Mouse (Mus musculus) G1E (cell line): ENCODE results near the gene Spink4. TPM values are rescaled to one million over a fixed set of nuclear protein-coding genes. Genes with fewer than 3 reads are reported as not detected.

Experiments
- ATAC-seq: 2 replicates; pipeline ENCODE4 v1.8.0; 2016; ENCODE audit warnings: mild to moderate bottlenecking; ENCODE audit not compliant: insufficient number of reproducible peaks, poor library complexity, low FRiP score, severe bottlenecking; ENCODE audit errors: extremely low read depth
- DNase-seq: peaks from one replicate; pipeline ENCODE4 v3.0.0; 2012; ENCODE audit warnings: low spot score
- H3K27me3 ChIP-seq: 2 replicates; pipeline ENCODE4 v1.6.1; 2012; ENCODE audit warnings: mild to moderate bottlenecking, low read length, inconsistent platforms; ENCODE audit not compliant: insufficient read depth
- H3K36me3 ChIP-seq: replicated peaks from 2 replicates; pipeline ENCODE3; 2012; ENCODE audit warnings: mild to moderate bottlenecking, inconsistent platforms
- H3K4me1 ChIP-seq: 2 replicates; pipeline ENCODE4 v1.6.1; 2012; ENCODE audit warnings: low read depth, low read length, inconsistent platforms, mixed read lengths; ENCODE audit not compliant: insufficient read depth
- H3K4me3 ChIP-seq: 2 replicates; pipeline ENCODE4 v1.5.1; 2012; ENCODE audit warnings: low read depth, mild to moderate bottlenecking, inconsistent platforms, low read length, moderate library complexity, mixed read lengths
- H3K9me3 ChIP-seq: replicated peaks from 2 replicates; pipeline ENCODE4 v1.6.1; 2012; ENCODE audit warnings: inconsistent platforms
- CTCF ChIP-seq: IDR thresholded peaks from 2 replicates; pipeline ENCODE4 v1.5.1; 2012; ENCODE audit warnings: low read depth, low read length, inconsistent platforms, mixed read lengths
- GATA1 ChIP-seq: IDR thresholded peaks from 2 replicates; pipeline ENCODE4 v1.6.1; 2012; ENCODE audit warnings: borderline replicate concordance, low read length, inconsistent platforms, mixed read lengths
- GATA2 ChIP-seq: IDR thresholded peaks from 2 replicates; pipeline ENCODE4 v1.6.1; 2012; ENCODE audit warnings: low read depth, low read length, inconsistent platforms, borderline replicate concordance
- POLR2AphosphoS5 ChIP-seq: IDR thresholded peaks from 2 replicates; pipeline ENCODE4 v1.6.1; 2012; ENCODE audit warnings: low read depth, low read length, inconsistent platforms; ENCODE audit not compliant: insufficient replicate concordance
- TAL1 ChIP-seq: conservative IDR thresholded peaks from 2 replicates; pipeline ENCODE4 v1.6.1; 2012; ENCODE audit warnings: low read depth, low read length, inconsistent platforms, mixed read lengths
- polyA plus RNA-seq: library from polyadenylated mRNA; stranded (reverse); fragments of >175 nt; gene quantifications from 2 replicates; pipeline ENCODE4 v1.2.3, GENCODE M21; 2012
- total RNA-seq, 2 experiments: library from RNA; stranded (forward) in 1 of 2; stranded (reverse) in 1 of 2; fragments of 200-1000 nt in 1 of 2; fragments of >200 nt in 1 of 2; fragmentation: Nextera tagmentation in 1 of 2; gene quantifications; 2 replicates each; pipeline ENCODE4 v1.2.3; 2014 to 2017

The Spink4 gene
- total and polyA plus RNA-seq, 3 experiments, result not detected

- Histone ChIP-seq H3K4me1 (peaks cover 13% of the 10 kb centered on the region), H3K4me3 (no peak overlapping the region), H3K27me3 (peaks cover 49% of the 10 kb centered on the region), H3K36me3 (no peaks in the 10 kb centered on the region), H3K9me3 (no peaks in the 10 kb centered on the region)
- DNase-seq (no peak), ATAC-seq (no peak)
- TF ChIP-seq GATA2, result no peak
Measured at GRCm38 (mm10) chr4:40875842-40876241, 44.0 kb upstream of the Spink4 start.

GRCm38 (mm10) chr4:40876814-40877371 is 43.0 kb upstream of the Spink4 start:
- Histone ChIP-seq H3K36me3 (no peaks in the 10 kb centered on the region), H3K4me3 (no peak overlapping the region), H3K27me3 (peaks cover 44% of the 10 kb centered on the region), H3K9me3 (no peaks in the 10 kb centered on the region), H3K4me1 (peaks cover 13% of the 10 kb centered on the region)
- ATAC-seq (no peak), DNase-seq (no peak)
- TF ChIP-seq CTCF, result no peak
- TF ChIP-seq POLR2AphosphoS5, result no peak
- TF ChIP-seq GATA2, result no peak
- TF ChIP-seq TAL1, result no peak
- TF ChIP-seq GATA1, result no peak

GRCm38 (mm10) chr4:40877528-40877927 is 42.3 kb upstream of the Spink4 start:
- Histone ChIP-seq H3K9me3 (no peaks in the 10 kb centered on the region), H3K4me3 (no peak overlapping the region), H3K4me1 (peaks cover 13% of the 10 kb centered on the region), H3K36me3 (no peaks in the 10 kb centered on the region), H3K27me3 (peaks cover 45% of the 10 kb centered on the region)
- ATAC-seq (no peak), DNase-seq (no peak)
- TF ChIP-seq GATA2 (no peak), POLR2AphosphoS5 (no peak), TAL1 (no peak), CTCF (no peak), GATA1 (no peak)

GRCm38 (mm10) chr4:40883200-40883599 is 36.7 kb upstream of the Spink4 start:
- H3K4me3 ChIP-seq, result no peak overlapping the region
- TF ChIP-seq CTCF, result no peak
- no peak for TF ChIP-seq TAL1
- TF ChIP-seq GATA1, result no peak
- no peak for TF ChIP-seq POLR2AphosphoS5
- no peak for TF ChIP-seq GATA2
- DNase-seq, result no peak

GRCm38 (mm10) chr4:40884282-40885165 is 35.3 kb upstream of the Spink4 start:
- TF ChIP-seq GATA1 (no peak), GATA2 (no peak), CTCF (no peak), POLR2AphosphoS5 (no peak), TAL1 (no peak)
- Histone ChIP-seq H3K4me1 (no peaks in the 10 kb centered on the region), H3K27me3 (peaks cover 49% of the 10 kb centered on the region), H3K4me3 (no peak overlapping the region), H3K9me3 (no peaks in the 10 kb centered on the region), H3K36me3 (no peaks in the 10 kb centered on the region)
- DNase-seq (no peak), ATAC-seq (no peak)

More at GRCm38 (mm10) chr4:40883200-40883599, 36.7 kb upstream of the Spink4 start:
- Histone ChIP-seq H3K9me3 (no peaks in the 10 kb centered on the region), H3K27me3 (peaks cover 38% of the 10 kb centered on the region), H3K4me1 (no peaks in the 10 kb centered on the region), H3K36me3 (no peaks in the 10 kb centered on the region)
- no peak for ATAC-seq

GRCm38 (mm10) chr4:40885166-40885525 is 34.7 kb upstream of the Spink4 start:
- Histone ChIP-seq H3K9me3 (no peaks in the 10 kb centered on the region), H3K4me3 (no peak overlapping the region), H3K36me3 (no peaks in the 10 kb centered on the region), H3K4me1 (0 out of 2 replicates have a peak, but pooled peaks cover 3% of the 10 kb centered on the region), H3K27me3 (peaks cover 53% of the 10 kb centered on the region)
- no peak for TF ChIP-seq POLR2AphosphoS5
- no peak for TF ChIP-seq GATA2
- TF ChIP-seq TAL1, result no peak
- no peak for TF ChIP-seq CTCF
- TF ChIP-seq GATA1, result no peak
- ATAC-seq, result no peak
- no peak for DNase-seq

- TF ChIP-seq GATA2 (no peak), POLR2AphosphoS5 (no peak), TAL1 (no peak), CTCF (no peak), GATA1 (no peak)
- Histone ChIP-seq H3K36me3 (no peaks in the 10 kb centered on the region), H3K9me3 (no peaks in the 10 kb centered on the region), H3K4me3 (no peak overlapping the region), H3K4me1 (0 out of 2 replicates have a peak, but pooled peaks cover 3% of the 10 kb centered on the region), H3K27me3 (peaks cover 54% of the 10 kb centered on the region)
- DNase-seq (no peak), ATAC-seq (no peak)
Measured at GRCm38 (mm10) chr4:40885883-40886282, 34.0 kb upstream of the Spink4 start.
